Mouse (Mus musculus): ENCODE measurements around the gene Sgms2. TPM values are rescaled to one million over a fixed set of nuclear protein-coding genes. Genes with fewer than 3 reads are reported as not detected.
"Not testable (repeated sequence)": the region's sequence is repeated elsewhere in the genome, so short reads cannot be mapped to it uniquely, and the experiment has no call there.

Sgms2 gene
- total RNA-seq, 4 experiments from 2014 or later, result 2.1 to 3.7 (median 2.4) TPM

- no peak for DNase-seq (ENCODE audit: low spot score in 2 of 2)
Measured at GRCm38 (mm10) chr3:131359011-131359410, 132.2 kb downstream of the Sgms2 start.

GRCm38 (mm10) chr3:131358205-131358604 lies 133.0 kb downstream of the Sgms2 start:
- no peak for DNase-seq (ENCODE audit: low spot score in 2 of 2)

GRCm38 (mm10) chr3:131357643-131358042 lies 133.6 kb downstream of the Sgms2 start:
- DNase-seq (ENCODE audit: low spot score in 2 of 2), result no peak

GRCm38 (mm10) chr3:131356026-131356425 lies 135.2 kb downstream of the Sgms2 start:
- no peak for DNase-seq (ENCODE audit: low spot score in 2 of 2)

- DNase-seq (ENCODE audit: low spot score in 2 of 2), result no peak
Measured at GRCm38 (mm10) chr3:131350539-131350938, 140.7 kb downstream of the Sgms2 start.

- no peak for DNase-seq (ENCODE audit: low spot score in 2 of 2)
Measured at GRCm38 (mm10) chr3:131349013-131349412, 142.2 kb downstream of the Sgms2 start.

DNA sequence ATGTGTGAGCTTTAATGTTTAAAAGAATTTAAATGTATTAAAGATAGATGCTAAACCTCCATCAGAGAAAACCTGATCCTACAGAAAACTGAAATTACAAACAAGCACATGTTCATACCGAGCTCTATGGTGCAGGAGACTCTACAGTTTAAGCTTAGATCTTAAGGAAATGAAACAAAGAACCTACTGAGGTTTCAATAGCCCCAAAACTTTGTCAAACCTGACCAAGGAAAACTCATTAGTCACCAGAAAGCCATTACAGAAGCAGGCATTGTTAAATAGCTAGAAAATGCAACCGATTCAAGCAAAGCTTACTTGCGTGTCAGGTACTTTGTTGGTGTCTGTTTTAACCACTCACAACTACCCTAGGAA lies 142.6 kb downstream of the Sgms2 start:
- DNase-seq (ENCODE audit: low spot score in 2 of 2), result no peak

- DNase-seq (ENCODE audit: low spot score in 2 of 2), result no peak
Measured at GRCm38 (mm10) chr3:131347831-131348578, 143.2 kb downstream of the Sgms2 start.

DNA sequence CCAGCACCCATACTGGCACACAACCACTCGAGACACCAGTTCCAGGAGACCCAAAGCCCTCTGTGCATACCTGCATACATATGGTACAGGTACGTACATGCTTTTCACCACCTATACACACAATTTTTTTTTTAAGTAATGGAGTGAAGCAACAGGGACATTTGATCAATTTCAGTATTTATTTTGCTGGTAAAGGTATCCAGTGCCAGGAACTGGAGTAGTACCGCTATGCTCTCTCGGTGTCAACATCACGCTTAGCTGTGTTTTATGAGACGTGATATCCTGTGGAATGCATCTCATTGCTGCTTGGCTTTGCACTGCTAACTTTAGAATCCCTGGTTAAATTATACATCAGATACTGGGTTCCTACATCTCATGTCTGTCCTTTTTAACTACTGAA lies 145.3 kb downstream of the Sgms2 start:
- no peak for DNase-seq (ENCODE audit: low spot score in 2 of 2)

DNA sequence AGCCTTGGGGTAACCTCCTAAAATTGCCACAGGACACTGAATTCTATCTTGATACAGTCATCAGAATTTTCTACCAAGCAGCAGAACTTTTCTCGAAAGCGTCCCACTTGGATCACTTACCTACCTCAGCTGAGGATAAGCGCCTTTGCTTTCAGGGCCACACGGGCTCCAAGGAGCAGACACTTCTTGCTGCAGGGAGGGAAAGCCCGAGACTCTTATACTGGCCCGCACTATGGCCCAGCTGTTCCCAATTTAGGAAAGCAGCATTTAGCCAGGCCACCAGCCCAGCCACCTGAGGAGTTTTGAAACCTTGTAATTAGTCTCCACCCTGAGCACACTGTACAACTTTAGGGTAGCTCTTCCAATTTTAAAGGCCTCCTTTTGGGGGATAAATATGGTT lies 147.9 kb downstream of the Sgms2 start:
- DNase-seq (ENCODE audit: low spot score in 2 of 2), result no peak

- DNase-seq (ENCODE audit: low spot score in 2 of 2), result no peak
Measured at GRCm38 (mm10) chr3:131340885-131341284, 150.3 kb downstream of the Sgms2 start.

DNA sequence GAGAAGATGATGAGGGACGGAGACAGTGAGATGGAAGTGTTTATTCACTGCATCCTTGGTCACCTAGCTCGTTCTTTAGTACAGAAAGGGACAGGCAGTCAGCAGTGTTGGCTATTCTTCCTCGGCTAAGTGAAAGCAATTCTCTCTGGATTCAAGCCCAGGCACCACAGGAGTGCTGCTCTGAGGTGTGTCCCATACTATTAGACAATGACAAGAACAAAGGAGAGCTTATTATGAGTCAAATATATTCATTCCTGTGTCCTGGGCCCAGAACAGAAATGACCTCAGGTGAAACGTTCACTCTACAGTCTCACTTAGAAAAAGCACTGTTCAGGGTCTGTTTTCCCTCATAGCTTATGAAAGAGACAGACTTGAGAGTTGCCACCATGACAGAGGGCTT lies 151.9 kb downstream of the Sgms2 start:
- no peak for DNase-seq (ENCODE audit: low spot score in 2 of 2)

- DNase-seq (ENCODE audit: low spot score in 2 of 2), result not testable (repeated sequence)
Measured at GRCm38 (mm10) chr3:131337749-131338148, 153.5 kb downstream of the Sgms2 start.

- no peak for DNase-seq (ENCODE audit: low spot score in 2 of 2)
Measured at GRCm38 (mm10) chr3:131336629-131337028, 154.6 kb downstream of the Sgms2 start.

GRCm38 (mm10) chr3:131335117-131335547 lies 156.1 kb downstream of the Sgms2 start:
- no peak for DNase-seq (ENCODE audit: low spot score in 2 of 2)

GRCm38 (mm10) chr3:131327189-131327588 lies 164.0 kb downstream of the Sgms2 start:
- no peak for DNase-seq (ENCODE audit: low spot score in 2 of 2)

- no peak for DNase-seq (ENCODE audit: low spot score in 2 of 2)
Measured at GRCm38 (mm10) chr3:131326637-131327036, 164.6 kb downstream of the Sgms2 start.

- DNase-seq (ENCODE audit: low spot score in 2 of 2), result no peak
Measured at GRCm38 (mm10) chr3:131322081-131322815, 169.0 kb downstream of the Sgms2 start.

- DNase-seq (ENCODE audit: low spot score in 2 of 2), result peak; percentile 50 to 84
Measured at GRCm38 (mm10) chr3:131320184-131320583, 171.0 kb downstream of the Sgms2 start.

- DNase-seq (ENCODE audit: low spot score in 2 of 2), result no peak
Measured at GRCm38 (mm10) chr3:131318211-131318610, 173.0 kb downstream of the Sgms2 start.

DNA sequence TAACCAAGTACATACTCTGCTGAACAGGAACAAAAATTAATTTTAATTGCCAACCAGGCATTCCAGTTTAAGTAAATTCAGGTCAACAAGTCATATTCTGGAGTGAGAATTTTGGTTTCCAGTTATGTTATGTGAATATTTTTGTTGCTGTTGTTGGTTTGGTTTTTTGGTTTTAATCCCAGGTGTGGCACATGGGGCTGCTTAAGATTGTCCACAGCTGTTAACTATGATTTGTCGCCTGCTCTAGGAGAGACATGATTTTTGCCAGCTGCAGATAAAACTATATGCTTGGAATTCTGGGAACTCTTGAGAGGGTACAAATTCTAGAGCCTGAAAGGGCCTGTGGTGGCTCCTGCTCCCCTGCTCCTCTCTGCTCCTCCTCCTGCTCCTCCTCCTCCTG lies 174.1 kb downstream of the Sgms2 start:
- DNase-seq (ENCODE audit: low spot score in 2 of 2), result no peak

DNA sequence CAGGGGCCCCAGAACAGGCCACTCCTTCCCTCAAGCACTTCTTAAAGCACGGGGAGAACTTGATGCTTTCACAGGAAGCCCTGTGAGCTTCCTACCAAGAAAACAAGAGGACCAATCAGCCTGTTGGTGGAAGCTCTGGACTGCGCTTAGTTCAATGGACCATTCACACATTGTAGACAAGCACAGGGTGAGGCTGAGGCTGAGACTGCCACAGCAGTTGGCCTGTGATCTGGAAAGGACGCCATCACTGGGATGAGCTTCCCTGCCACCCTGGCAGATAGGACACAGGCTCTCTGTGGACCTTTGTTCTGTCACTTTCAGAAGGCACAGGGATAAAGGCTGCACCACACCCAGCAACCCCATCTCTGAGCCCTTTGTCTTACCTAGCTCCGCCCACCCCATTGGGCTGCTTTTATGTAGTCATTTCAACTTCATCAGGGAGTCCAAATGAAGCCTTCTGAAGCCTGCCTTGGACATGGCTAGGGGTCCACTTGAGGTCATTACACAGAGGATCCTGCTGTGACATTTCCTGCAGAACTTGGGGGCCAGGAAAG lies 175.2 kb downstream of the Sgms2 start:
- no peak for DNase-seq (ENCODE audit: low spot score in 2 of 2)

- no peak for DNase-seq (ENCODE audit: low spot score in 2 of 2)
Measured at GRCm38 (mm10) chr3:131312340-131312739, 178.9 kb downstream of the Sgms2 start.

Data from layer of hippocampus, adult 8-10 months (tissue).